Mouse (Mus musculus): ENCODE measurements at regions not wholly inside any gene's neighbourhood (a gene's known extent, or its start where the extent isn't known, plus 50 kb on each side); places are given as distances from the start of the nearest gene placed in this dataset.

DNA sequence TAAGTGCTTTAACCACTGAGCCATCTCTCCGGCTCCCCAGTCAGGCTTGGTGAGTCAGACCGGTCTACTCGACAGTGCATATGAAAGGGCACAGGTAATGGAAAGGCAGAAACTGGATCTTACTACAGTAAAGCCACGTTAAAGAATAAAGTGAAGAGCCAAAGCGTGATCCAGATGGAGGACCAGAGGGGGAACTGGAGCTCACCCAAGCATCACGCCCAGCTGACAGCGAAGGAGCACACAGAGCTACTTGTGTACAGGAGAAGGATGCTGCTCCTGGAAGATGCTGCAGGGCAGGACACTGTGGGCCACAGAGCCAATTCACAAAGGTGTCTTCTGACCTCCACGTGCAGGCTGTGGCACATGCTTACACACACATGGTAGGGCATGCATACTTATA lies 96.7 kb upstream of the Ppp1r26 start:
- no peak for DNase-seq (ENCODE audit: low spot score in 2 of 2)

DNA sequence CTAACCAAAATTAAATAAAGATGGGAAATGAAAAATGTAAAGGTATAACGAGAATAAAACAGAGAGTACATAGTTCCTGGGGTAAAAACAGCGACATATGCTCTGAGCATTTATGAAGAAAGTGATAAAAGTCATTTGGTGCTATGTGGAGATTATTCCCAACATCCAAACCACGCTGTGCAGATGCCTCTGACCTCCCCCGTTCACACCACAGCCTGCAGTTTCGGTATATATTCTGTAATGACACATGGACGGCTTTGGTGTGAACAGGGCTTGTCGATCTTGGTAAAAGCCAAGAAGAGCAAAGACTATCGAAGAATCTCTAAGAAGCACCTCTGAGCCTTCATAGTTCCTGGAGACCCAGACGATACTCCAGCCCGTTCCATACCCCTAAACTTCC lies 95.2 kb upstream of the Ppp1r26 start:
- DNase-seq (ENCODE audit: low spot score in 2 of 2): no peak

DNA sequence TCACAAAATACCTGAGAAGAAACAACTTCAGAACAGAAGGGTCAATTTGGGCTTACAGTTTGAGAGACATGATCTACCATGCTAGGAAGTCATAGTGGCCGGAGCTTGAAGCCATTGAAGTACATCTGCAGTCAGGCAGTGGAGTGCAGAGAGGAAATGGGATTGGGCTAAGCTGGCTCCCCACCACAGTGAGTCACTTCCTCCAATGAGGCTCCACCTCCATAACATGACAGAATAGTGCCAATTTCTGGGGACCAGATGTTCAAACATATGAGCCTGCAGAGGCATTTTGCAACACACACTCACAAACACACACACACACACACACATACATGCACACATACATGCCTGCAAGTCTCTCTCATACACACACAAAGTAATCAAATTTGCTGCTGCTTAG lies 93.7 kb upstream of the Ppp1r26 start:
- no peak for DNase-seq (ENCODE audit: low spot score in 2 of 2)

DNA sequence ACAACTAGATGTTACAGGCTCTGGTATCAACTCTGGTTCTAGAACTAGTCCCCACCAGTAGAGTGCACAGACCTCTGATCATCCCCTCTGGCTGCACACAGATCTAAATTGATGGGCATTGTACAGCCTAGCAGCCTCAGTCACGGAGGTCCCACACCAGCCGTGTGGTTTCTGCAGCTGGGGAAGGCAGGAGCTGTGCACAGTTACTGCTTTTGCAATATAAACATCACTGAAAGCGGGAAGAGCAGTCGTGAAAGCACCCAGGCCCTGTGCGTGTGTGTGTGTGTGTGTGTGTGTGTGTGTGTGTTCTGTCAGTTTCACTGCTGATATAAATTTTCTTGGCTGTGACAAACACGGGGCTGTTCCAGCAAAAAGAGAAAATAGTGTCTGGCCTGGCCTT lies 84.4 kb upstream of the Ppp1r26 start:
- DNase-seq (ENCODE audit: low spot score in 2 of 2): no peak

DNA sequence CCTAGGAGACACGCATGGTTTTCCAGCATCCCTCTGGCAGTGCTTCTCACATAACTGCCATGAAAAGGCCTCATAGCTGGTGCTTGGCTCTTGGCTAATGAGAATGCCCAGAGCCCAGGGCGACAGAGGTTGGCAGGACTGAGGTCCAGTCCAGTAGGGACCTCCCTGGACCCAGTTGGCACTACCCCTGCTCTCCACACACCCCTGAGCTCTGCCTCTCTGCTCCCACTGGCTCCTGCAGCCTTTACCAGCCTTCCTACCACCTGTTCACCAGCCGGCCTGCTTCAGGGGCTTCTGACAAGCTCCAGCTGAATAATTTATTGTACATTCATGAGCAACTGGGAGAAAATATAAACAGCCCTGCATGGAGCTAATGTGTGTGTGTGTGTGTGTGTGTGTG lies 82.0 kb upstream of the Ppp1r26 start:
- no peak for DNase-seq (ENCODE audit: low spot score in 2 of 2)

DNA sequence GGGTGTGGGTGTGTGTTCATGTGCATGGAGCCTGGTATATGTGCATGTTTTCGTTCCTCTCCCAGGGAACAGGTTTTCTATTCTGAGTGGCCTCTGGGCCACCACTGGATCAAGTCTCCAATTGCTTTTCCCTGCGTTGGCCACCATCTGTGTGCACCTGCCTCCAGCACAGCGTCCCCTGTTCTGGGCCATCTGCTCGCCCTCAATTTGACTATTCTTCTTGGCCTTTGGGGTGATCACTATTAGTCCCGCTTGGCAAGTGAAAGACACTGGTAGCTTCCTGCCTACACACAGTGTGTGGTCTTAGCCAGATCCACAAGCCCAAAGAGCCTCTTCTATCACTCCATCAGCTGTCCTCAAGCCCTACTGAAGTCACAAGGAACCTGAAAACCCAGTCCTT lies 80.8 kb upstream of the Ppp1r26 start:
- DNase-seq (ENCODE audit: low spot score in 2 of 2): no peak

DNA sequence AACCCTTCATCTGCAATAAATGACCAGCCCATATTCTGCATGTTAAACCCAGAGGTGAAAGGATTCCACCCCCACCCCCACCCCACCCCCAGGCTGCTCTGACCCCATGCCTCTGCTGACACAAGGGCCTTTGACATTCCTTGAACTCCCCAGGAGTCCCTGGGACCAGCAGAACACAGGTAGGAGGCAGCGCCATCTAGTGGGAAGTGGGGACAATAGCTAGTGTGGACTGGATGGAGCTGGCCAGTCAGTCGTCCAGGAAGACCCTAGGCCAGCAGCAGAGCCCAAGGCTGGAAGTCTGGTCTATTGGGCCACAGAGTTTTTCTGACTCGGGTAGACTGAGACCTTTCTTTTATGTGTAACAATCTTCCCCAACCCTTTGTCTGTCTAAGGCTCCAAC lies 71.8 kb upstream of the Ppp1r26 start:
- peak; percentile 23 to 30 for DNase-seq (ENCODE audit: low spot score in 2 of 2)

DNA sequence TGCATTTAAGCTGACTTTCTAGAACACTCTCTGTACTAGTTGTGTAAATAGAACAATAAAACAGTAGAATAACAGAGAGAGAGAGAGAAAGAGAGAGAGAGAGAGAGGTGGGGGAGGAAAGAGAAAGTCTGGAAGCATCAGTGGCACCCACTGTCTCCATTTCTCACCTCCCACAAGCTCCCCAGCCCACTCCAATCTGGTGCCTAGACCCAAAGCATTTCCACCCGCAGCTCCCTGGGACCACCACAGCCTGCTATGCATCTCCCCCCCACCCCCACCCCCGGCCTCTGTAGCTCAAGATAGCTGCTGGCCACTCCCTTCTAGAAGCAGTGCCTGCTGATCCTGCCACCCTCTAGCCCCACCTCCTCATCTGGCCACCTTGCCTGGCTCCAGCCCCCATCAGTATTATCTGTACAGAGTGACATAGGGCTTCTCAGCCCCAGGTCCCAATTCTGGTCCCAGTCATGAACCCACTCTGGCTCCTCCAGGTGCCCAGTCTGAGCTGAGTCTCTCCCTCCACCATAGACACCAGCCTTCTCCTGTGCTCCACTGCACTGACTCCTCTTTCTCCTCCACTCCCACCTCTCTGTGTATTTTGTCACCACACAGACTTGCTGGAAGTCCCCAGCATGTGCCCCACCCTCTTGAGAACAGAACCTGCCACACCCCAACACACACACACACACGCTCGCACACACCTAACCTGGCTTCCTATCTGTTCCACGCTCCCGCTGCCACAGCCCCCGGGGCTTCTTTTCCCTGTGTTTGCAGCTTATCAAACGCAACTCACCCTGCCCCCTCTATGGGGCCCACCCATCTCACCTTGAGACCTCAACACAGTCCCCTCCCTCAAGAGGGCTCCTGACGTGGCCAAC lies 68.4 kb upstream of the Ppp1r26 start:
- no peak for DNase-seq (ENCODE audit: low spot score in 2 of 2)

DNA sequence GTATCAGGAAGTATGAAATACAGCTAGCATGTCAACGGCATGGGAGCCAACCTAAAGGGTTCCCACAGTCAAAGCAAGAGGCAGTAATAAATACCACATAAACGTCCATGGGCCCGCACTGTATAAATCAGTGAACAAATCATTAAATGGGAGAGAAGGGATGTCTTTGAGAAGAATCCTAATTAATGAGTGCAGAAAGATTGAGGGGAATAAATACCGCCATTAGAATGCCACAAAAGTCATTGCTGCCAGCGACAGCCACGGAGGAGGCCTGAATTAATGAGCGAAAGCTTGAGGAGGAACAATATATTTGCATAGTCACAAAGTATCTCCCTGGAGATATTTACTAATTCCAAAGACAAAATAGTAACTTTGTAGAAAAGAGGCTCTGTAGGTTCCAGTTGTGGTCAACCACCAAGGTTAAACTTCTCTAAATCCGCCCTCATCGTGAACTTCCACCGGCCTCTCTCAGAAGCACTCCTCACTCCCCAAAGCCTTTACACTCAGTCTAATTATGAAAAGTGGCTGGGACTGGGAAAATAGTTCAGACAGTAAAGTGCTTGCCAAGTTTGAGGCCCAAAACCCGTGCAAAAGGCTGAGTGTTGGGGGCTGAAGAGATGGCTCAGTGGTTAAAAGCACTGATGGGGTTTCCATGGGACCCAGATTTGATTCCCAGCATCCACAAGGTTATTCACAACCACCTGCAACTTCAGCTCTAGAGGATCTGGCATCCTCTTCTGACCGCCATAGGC lies 64.4 kb upstream of the Ppp1r26 start:
- no peak for DNase-seq (ENCODE audit: low spot score in 2 of 2)

DNA sequence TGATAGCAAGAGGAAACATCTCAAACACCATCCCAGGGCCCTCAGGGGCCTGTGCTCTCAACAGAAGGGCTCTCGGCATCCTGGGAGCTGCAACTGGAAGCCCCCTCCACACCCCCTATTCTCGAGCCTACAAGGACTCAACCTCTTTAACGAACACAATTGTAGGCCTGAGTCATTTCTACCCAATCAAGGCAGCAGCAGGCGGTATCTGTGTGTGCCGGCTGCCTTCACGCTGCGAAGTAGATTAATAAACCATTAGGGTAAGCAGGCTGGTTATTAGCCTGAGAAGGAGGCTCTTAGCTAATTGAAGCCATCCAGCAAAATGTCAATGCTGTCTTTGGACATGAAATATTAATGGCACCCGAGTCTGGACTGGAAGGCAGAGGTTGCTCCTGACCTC lies 61.7 kb upstream of the Ppp1r26 start:
- DNase-seq (ENCODE audit: low spot score in 2 of 2): no peak

DNA sequence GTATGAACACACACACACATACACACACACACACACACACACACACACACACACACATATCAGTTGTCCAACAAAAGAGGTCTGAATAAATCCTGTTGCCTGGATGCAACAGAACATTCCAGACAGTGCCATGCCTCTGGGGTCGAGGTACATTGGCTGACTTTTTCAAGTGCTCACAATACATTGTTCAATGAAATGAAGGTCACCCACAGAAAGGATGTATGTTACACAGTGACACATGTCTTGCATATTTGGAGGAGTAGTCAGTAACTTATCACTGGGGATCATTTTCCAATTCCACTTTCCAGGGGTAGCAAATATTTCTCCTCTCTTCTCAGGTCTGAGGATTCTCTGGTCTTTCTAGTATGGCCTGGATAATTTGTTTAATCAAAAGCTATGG lies 59.8 kb upstream of the Ppp1r26 start:
- no peak for DNase-seq (ENCODE audit: low spot score in 2 of 2)

DNA sequence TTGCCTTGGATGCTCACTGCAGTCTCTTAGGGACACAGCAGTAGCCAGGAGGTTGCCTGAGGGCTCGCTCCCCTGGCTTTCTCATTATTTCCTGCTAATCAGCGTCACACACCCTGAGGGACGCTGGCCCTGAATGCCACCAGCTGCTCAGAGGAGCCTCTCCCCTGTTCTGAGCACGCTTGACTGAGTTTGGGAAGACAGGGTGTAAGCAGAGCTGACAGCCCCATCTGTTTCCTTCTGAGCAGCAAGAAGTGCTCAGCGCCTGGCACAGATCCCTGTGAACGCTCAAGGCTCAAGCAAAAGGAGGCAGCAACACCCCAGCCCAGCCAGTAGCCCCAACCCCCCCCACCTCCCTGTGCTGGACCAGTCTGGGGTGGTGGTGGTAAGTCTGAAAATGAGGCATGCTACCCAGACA lies 59.2 kb upstream of the Ppp1r26 start:
- DNase-seq (ENCODE audit: low spot score in 2 of 2): no peak

DNA sequence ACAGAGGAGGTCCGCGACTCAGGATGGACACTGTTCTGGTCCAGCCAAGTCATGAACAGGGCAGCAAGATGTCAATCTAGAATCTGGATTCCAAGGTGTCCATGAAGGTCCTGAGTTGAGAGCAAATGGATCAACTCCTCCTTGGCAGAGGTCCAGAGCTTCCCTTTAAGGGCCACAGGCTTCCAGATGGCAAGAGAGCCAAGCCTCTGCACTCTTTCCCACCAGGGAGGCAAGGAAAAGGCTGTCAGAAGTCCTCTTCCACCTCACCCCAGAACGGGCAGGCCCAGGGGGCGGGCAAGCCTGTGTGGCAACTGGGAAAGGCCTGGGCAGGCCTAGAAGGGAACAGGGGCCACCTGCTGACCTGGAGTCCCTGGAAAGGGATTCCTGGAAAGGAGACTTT lies 58.7 kb upstream of the Ppp1r26 start:
- no peak for DNase-seq (ENCODE audit: low spot score in 2 of 2)

DNA sequence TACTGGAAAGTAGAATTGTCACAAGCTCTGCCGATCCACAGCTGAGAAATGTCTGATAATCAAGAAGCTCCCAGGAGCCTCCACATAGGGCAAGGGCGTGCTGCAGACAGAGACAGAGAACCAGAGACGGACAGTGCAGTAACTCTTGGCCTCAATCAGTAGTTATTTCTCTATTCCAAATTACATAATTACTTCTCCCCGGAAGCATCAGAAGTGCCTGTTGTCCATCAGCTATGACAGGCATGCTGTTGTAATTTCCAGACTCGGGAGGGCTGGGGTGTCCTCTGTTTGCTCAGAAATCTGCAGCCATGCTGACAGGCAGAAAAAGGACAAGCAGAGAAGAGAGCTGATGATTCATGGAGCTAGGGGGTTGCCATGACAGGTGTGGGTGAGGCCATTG lies 56.9 kb upstream of the Ppp1r26 start:
- no peak for DNase-seq (ENCODE audit: low spot score in 2 of 2)

DNA sequence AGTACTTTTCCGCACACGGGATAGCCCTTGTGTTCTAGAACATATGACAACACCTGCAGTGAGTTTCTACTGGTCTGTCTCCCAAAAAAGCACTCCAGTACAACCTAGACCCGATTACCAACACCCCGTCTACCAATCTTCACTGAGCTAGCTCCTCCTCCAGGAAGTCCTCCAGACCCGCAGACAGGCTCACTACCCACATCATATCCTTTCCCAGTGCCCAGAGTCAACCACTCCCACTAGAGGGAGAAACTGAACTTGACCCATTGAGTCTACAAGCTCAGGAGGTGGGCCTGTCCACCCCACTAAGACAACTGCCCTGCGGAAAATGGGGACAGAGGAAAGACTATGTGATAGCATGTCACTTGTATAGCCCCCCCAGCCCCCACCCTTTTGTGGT lies 51.2 kb upstream of the Ppp1r26 start:
- no peak for DNase-seq (ENCODE audit: low spot score in 2 of 2)
